Mouse (Mus musculus) forebrain, postnatal 0 days (tissue): ENCODE results near the gene Furin. TPM values are rescaled to one million over a fixed set of nuclear protein-coding genes. Genes with fewer than 3 reads are reported as not detected.
A peak's percentile ranks its signal among the peaks of the same experiment; 100 is the strongest.

Source experiments
- ATAC-seq: fragments of 200-750 bp; cut with Nextera tagmentation; 2 replicates; pipeline ENCODE4 v1.8.0; 2017; ENCODE audit warnings: mild to moderate bottlenecking, moderate library complexity
- DNase-seq: peaks from one replicate; pipeline ENCODE4 v3.0.0-alpha.2; 2015
- H3K27ac ChIP-seq: fragments of 300-500 bp; sonication (generic); 2 replicates; pipeline ENCODE4 v1.5.1; 2014; ENCODE audit warnings: low read depth, mild to moderate bottlenecking, antibody characterized with exemption, low read length, moderate library complexity, mixed read lengths
- H3K27me3 ChIP-seq: fragments of 300-500 bp; sonication (generic); 2 replicates; pipeline ENCODE4 v1.6.1; 2014; ENCODE audit warnings: mild to moderate bottlenecking, low read length, mixed read lengths; ENCODE audit not compliant: insufficient read depth
- H3K36me3 ChIP-seq: fragments of 300-500 bp; sonication (generic); 2 replicates; pipeline ENCODE4 v1.6.1; 2014; ENCODE audit warnings: mild to moderate bottlenecking, moderate library complexity; ENCODE audit not compliant: insufficient read depth
- H3K4me1 ChIP-seq: fragments of 300-500 bp; sonication (generic); 2 replicates; pipeline ENCODE4 v1.6.1; 2014; ENCODE audit warnings: antibody characterized with exemption; ENCODE audit not compliant: insufficient read depth
- H3K4me2 ChIP-seq: fragments of 300-500 bp; sonication (generic); 2 replicates; pipeline ENCODE4 v1.6.1; 2014; ENCODE audit warnings: low read depth, mild to moderate bottlenecking, moderate library complexity
- H3K4me3 ChIP-seq: fragments of 300-500 bp; sonication (generic); 2 replicates; pipeline ENCODE4 v1.5.1; 2014; ENCODE audit warnings: low read depth, low read length, mixed read lengths
- H3K9ac ChIP-seq: fragments of 300-500 bp; sonication (generic); 2 replicates; pipeline ENCODE4 v1.6.1; 2014; ENCODE audit warnings: mild to moderate bottlenecking
- H3K9me3 ChIP-seq: fragments of 300-500 bp; sonication (generic); 2 replicates; pipeline ENCODE4 v1.6.1; 2016; ENCODE audit warnings: low read length
- CTCF ChIP-seq: sonication (generic); IDR thresholded peaks from 2 replicates; pipeline ENCODE4 v1.5.1; 2016; ENCODE audit warnings: antibody characterized with exemption, control low read depth, low read depth
- WGBS: fragments of 180-500 bp; shearing (Covaris S2); extraction: QIAGEN DNeasy Blood & Tissue Kit; methylation state at CpG from one replicate; pipeline ENCODE4 v1.1.7; 2014; 5-methylcytosine and 5-hydroxymethylcytosine counted together
- polyA plus RNA-seq: library from polyadenylated mRNA; unstranded; fragments of >200 nt; fragmentation: Nextera tagmentation; extraction: Ambion mirVana; gene quantifications from 2 replicates; pipeline ENCODE4 v1.2.1, GENCODE M21; 2015
- total RNA-seq: library from RNA; depleted of rRNA; stranded (reverse); fragments of >200 nt; gene quantifications from 2 replicates; pipeline ENCODE4 v1.2.3, GENCODE M21; 2014

The Furin gene
- total and polyA plus RNA-seq, 2 experiments from 2014 or later: 7.7 to 21.8 TPM

- peak; percentile 86 for ATAC-seq
- peak overlapping the region; percentile 4; the same call in 1 of the 2 replicates for H3K27ac ChIP-seq
These were observed 37.0 kb upstream of the Furin start for GRCm38 (mm10) chr7:80441986-80442904.

GRCm38 (mm10) chr7:80440685-80441084, 35.4 kb upstream of the Furin start:
- WGBS: 84% methylated on average over 4 of the region's 4 CpGs
- H3K27ac ChIP-seq: no peak overlapping the region
- no peaks in the 10 kb centered on the region for H3K36me3 ChIP-seq
- peaks cover 15% of the 10 kb centered on the region for H3K4me1 ChIP-seq
- no peaks in the 10 kb centered on the region for H3K9me3 ChIP-seq
- no peak for ATAC-seq
- TF ChIP-seq CTCF: no peak
- no peak overlapping the region for H3K4me3 ChIP-seq
- DNase-seq: no peak
- no peak overlapping the region for H3K4me2 ChIP-seq
- no peaks in the 10 kb centered on the region for H3K27me3 ChIP-seq
- no peak overlapping the region for H3K9ac ChIP-seq

More at GRCm38 (mm10) chr7:80441986-80442904, 37.0 kb upstream of the Furin start:
- Histone ChIP-seq H3K27me3 (no peaks in the 10 kb centered on the region), H3K9ac (no peak overlapping the region), H3K9me3 (no peaks in the 10 kb centered on the region), H3K4me2 (no peak overlapping the region), H3K4me3 (no peak overlapping the region), H3K4me1 (peaks cover 15% of the 10 kb centered on the region), H3K36me3 (no peaks in the 10 kb centered on the region)
- DNase-seq: peak; percentile 67
- WGBS: 59% methylated on average over 11 of the region's 11 CpGs
- no peak for TF ChIP-seq CTCF

DNA sequence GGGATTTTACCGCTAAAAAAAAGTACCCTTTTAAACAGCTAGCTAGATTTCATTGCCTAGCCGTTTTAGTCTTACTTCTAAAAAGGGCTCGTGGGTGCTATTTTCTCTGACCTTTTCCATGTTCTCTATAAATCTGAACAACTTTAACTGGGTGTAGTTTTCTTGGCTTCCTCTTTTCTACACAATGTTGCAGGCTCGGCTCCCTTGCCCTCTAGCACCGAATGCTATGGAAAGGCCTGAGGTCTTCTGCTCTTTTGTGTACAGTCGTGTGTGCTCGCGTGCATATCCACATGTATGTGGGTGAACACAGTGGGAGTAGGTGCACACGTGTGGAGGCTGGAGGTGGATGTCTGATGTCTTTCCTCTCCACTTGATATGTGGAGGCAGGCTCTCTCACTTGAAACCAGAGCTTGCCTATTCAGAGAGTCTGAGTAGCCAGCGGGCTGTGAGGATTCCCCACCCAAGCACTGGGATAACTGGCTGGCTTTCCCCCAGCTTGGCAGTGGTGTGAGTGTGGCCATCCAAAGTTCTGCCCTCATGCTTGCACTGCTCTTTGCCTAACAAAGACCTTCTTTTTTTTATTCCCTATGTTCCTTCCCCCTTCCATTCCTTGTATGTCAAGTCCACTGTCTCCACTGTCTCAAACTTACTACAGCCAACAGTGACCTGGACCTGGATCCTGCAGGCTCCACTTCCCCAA, 34.7 kb upstream of the Furin start:
- 69% methylated on average over 10 of the region's 10 CpGs for WGBS
- no peak for ATAC-seq
- Histone ChIP-seq H3K9ac (no peak overlapping the region), H3K9me3 (no peaks in the 10 kb centered on the region), H3K4me3 (no peak overlapping the region), H3K4me1 (peaks cover 15% of the 10 kb centered on the region), H3K4me2 (no peak overlapping the region), H3K27ac (peak overlapping the region; percentile 50; the same call in 1 of the 2 replicates), H3K27me3 (no peaks in the 10 kb centered on the region), H3K36me3 (no peaks in the 10 kb centered on the region)
- DNase-seq: peak; percentile 49
- no peak for TF ChIP-seq CTCF

- 0 out of 2 replicates have a peak, but pooled peaks have one; percentile 23 for ATAC-seq
- DNase-seq: peak; percentile 49
- no peak overlapping the region for H3K27ac ChIP-seq
- H3K4me3 ChIP-seq: no peak overlapping the region
- TF ChIP-seq CTCF: no peak
- H3K4me1 ChIP-seq: peaks cover 15% of the 10 kb centered on the region
- no peaks in the 10 kb centered on the region for H3K9me3 ChIP-seq
- no peak overlapping the region for H3K9ac ChIP-seq
- no peaks in the 10 kb centered on the region for H3K27me3 ChIP-seq
- no peaks in the 10 kb centered on the region for H3K36me3 ChIP-seq
- 36% methylated on average over 15 of the region's 15 CpGs for WGBS
- no peak overlapping the region for H3K4me2 ChIP-seq
These were observed 34.0 kb upstream of the Furin start for GRCm38 (mm10) chr7:80439032-80439760.

DNA sequence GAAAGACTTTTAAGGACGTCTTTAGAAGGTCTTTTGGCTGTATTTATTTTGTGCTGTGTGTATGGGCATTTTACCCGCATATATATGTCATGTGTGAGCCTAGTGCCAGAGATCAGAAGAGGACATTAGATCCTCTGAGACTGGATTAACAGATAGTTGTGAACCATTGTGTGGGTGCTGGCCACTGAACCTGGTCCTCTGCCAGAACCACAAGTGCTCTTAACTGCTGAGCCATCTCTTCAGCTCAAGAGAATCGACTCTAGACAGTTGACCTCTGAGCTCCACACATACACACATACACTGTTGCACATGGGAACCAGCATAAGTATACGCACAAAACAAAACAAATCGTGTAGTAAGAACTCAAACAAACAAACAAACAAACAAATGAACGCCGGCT, 31.3 kb upstream of the Furin start:
- no peak for TF ChIP-seq CTCF
- ATAC-seq: no peak
- 87% methylated on average over 7 of the region's 7 CpGs for WGBS

GRCm38 (mm10) chr7:80435594-80435993, 30.4 kb upstream of the Furin start:
- Histone ChIP-seq H3K4me3 (no peak overlapping the region), H3K4me2 (no peak overlapping the region), H3K4me1 (0 out of 2 replicates have a peak, but pooled peaks cover 2% of the 10 kb centered on the region), H3K9ac (no peak overlapping the region), H3K36me3 (no peaks in the 10 kb centered on the region), H3K9me3 (no peaks in the 10 kb centered on the region), H3K27me3 (no peaks in the 10 kb centered on the region), H3K27ac (no peak overlapping the region)
- TF ChIP-seq CTCF: no peak
- WGBS: 89% methylated on average over 3 of the region's 3 CpGs
- no peak for ATAC-seq
- DNase-seq: no peak

More for the DNA sequence above, 31.3 kb upstream of the Furin start:
- no peak overlapping the region for H3K27ac ChIP-seq
- no peak for DNase-seq
- no peaks in the 10 kb centered on the region for H3K9me3 ChIP-seq
- no peaks in the 10 kb centered on the region for H3K36me3 ChIP-seq
- 0 out of 2 replicates have a peak, but pooled peaks cover 5% of the 10 kb centered on the region for H3K4me1 ChIP-seq
- H3K9ac ChIP-seq: no peak overlapping the region
- H3K4me2 ChIP-seq: no peak overlapping the region
- H3K27me3 ChIP-seq: no peaks in the 10 kb centered on the region
- H3K4me3 ChIP-seq: no peak overlapping the region
